10 mouse cellular contexts compared by ENCODE assay signal in genomic region chr11:62920743-62921050, GRCm38 (mm10). TPM values are rescaled to one million over a fixed set of nuclear protein-coding genes. Genes with fewer than 3 reads are reported as not detected.
DNase-seq lines count a peak whose midpoint lies in the region; ATAC-seq and TF ChIP-seq lines count a peak whose summit lies in the region.
"Had no signal": no experiment of that assay in that cellular context is flagged by ENCODE, and none has a peak within 500 bp of the region (broad histone marks: within the 10 kb centered on the region; RNA-seq: fewer than 3 reads in every experiment).

No protein-coding gene starts in this region.

- intact Hi-C loops in heart, postnatal 10 days (cut with DNase I): loop anchor here (1.0 to 2.0 kb wide), 3 partner anchors 76 to 245 kb away; no protein-coding TSS in a partner anchor

- no peak for TF ChIP-seq CTCF in cortical plate, adult 2 months (IDR thresholded peaks at IDR 0.05; ENCODE audit: extremely low read depth, insufficient read depth, low read length)
- no peak for TF ChIP-seq CTCF in forebrain, postnatal 0 days (IDR thresholded peaks at IDR 0.05; ENCODE audit: low read depth)

- peak overlapping the region in 1 of 2 experiments; percentile 61; a peak in 1 of 4 replicates for H3K27ac ChIP-seq in heart, embryonic 14.5 days (replicated peaks in 1 of 2; ENCODE audit: control insufficient read depth in 1 of 2, insufficient read depth in 1 of 2, low read depth in 2 of 2, low read length in 2 of 2)
- no peak overlapping the region for H3K27ac ChIP-seq in cortical plate, adult 2 months (ENCODE audit: insufficient read depth, low read length)
- H3K27ac ChIP-seq in forebrain, postnatal 0 days (ENCODE audit: low read depth, low read length): no peak overlapping the region
- no peak overlapping the region for H3K27ac ChIP-seq in midbrain, embryonic 11.5 days (ENCODE audit: low read depth, low read length)

- H3K27me3 ChIP-seq in heart, embryonic 14.5 days (ENCODE audit: control insufficient read depth, insufficient read depth, low read length): no peaks in the 10 kb centered on the region
- H3K27me3 ChIP-seq in forebrain, postnatal 0 days (ENCODE audit: insufficient read depth, low read length): no peaks in the 10 kb centered on the region
- no peaks in the 10 kb centered on the region for H3K27me3 ChIP-seq in midbrain, embryonic 11.5 days (ENCODE audit: control insufficient read depth, insufficient read depth, low read length)

- no peak for DNase-seq in heart, postnatal 10 days
- no peak for DNase-seq in forebrain, postnatal 0 days
- DNase-seq in midbrain, embryonic 11.5 days (ENCODE audit: low spot score, missing footprints): no peak
- DNase-seq in urinary bladder, postnatal 36 days (ENCODE audit: low spot score in 2 of 2): no peak
- no peak for DNase-seq in right cerebral cortex, postnatal 4 days
- DNase-seq in spleen, adult 12 weeks (ENCODE audit: low spot score): no peak

- H3K9me3 ChIP-seq in heart, embryonic 14.5 days (ENCODE audit: control insufficient read depth, low read length): peaks cover 4% of the 10 kb centered on the region; the same call in 1 of the 2 replicates
- H3K9me3 ChIP-seq in forebrain, postnatal 0 days (ENCODE audit: low read length): no peaks in the 10 kb centered on the region
- H3K9me3 ChIP-seq in midbrain, embryonic 11.5 days (ENCODE audit: control insufficient read depth, low read length): no peaks in the 10 kb centered on the region

- H3K9ac ChIP-seq in heart, embryonic 14.5 days (ENCODE audit: low read length): peak overlapping the region; percentile 12; the same call in 1 of the 2 replicates
- no peak overlapping the region for H3K9ac ChIP-seq in forebrain, postnatal 0 days
- no peak overlapping the region for H3K9ac ChIP-seq in midbrain, embryonic 11.5 days (ENCODE audit: low read length)

- peak overlapping the region; percentile 4 to 27; a peak in 1 of 4 replicates for H3K4me3 ChIP-seq in heart, embryonic 14.5 days (ENCODE audit: control insufficient read depth in 1 of 2, insufficient read depth in 1 of 2, low read depth in 1 of 2, low read length in 2 of 2)
- peak overlapping the region; percentile 18; the same call in 1 of the 2 replicates for H3K4me3 ChIP-seq in cortical plate, adult 2 months (ENCODE audit: insufficient read depth, low read length)
- H3K4me3 ChIP-seq in forebrain, postnatal 0 days (ENCODE audit: low read depth, low read length): peak overlapping the region; percentile 32
- no peak overlapping the region for H3K4me3 ChIP-seq in midbrain, embryonic 11.5 days (ENCODE audit: low read depth, low read length)

- no peaks in the 10 kb centered on the region for H3K36me3 ChIP-seq in heart, embryonic 14.5 days (ENCODE audit: control insufficient read depth, insufficient read depth, low read length)
- H3K36me3 ChIP-seq in forebrain, postnatal 0 days (ENCODE audit: insufficient read depth): no peaks in the 10 kb centered on the region
- no peaks in the 10 kb centered on the region for H3K36me3 ChIP-seq in midbrain, embryonic 11.5 days (ENCODE audit: control insufficient read depth, insufficient read depth, low read length)

- no peak for TF ChIP-seq POLR2A in cortical plate, adult 2 months (IDR thresholded peaks at IDR 0.05; ENCODE audit: extremely low read depth, insufficient read depth, low read length)

- peaks cover 4 to 12% of the 10 kb centered on the region in 2 experiments; a peak in 2 of 4 replicates for H3K4me1 ChIP-seq in heart, embryonic 14.5 days (ENCODE audit: control insufficient read depth in 2 of 2, insufficient read depth in 2 of 2, low read length in 2 of 2)
- H3K4me1 ChIP-seq in cortical plate, adult 2 months (ENCODE audit: control insufficient read depth, insufficient read depth, low read length): peaks cover 1% of the 10 kb centered on the region; the same call in 1 of the 2 replicates
- H3K4me1 ChIP-seq in forebrain, postnatal 0 days (ENCODE audit: insufficient read depth): no peaks in the 10 kb centered on the region
- no peaks in the 10 kb centered on the region for H3K4me1 ChIP-seq in midbrain, embryonic 11.5 days (ENCODE audit: control insufficient read depth, insufficient read depth, low read length)

- WGBS in heart, embryonic 14.5 days: 26% methylated on average over 6 of the region's 6 CpGs
- 14% methylated on average over 6 of the region's 6 CpGs for WGBS in forebrain, postnatal 0 days
- WGBS in midbrain, embryonic 11.5 days: 33% methylated on average over 6 of the region's 6 CpGs

- H3K4me2 ChIP-seq in heart, embryonic 14.5 days (ENCODE audit: low read length): peak overlapping the region; percentile 57
- H3K4me2 ChIP-seq in forebrain, postnatal 0 days (ENCODE audit: low read depth): peak overlapping the region; percentile 38
- H3K4me2 ChIP-seq in midbrain, embryonic 11.5 days: peak overlapping the region; percentile 22

- ATAC-seq in heart, embryonic 14.5 days (ENCODE audit: insufficient number of reproducible peaks, insufficient read depth, low FRiP score, low read depth): no peak
- ATAC-seq in forebrain, postnatal 0 days: peak; percentile 21
- ATAC-seq in midbrain, embryonic 11.5 days (ENCODE audit: low FRiP score): no peak

RNA-seq across cellular contexts. Expression of gene Cdrt4, which starts 30.3 kb away (rescaled TPM):
- polyA plus RNA-seq in heart, embryonic 14.5 days (2014; fragmentation: Nextera tagmentation; extraction: Ambion mirVana): not detected in 2 replicates
- total RNA-seq in heart, postnatal 10 days (2021): not detected
- polyA plus RNA-seq in cortical plate, adult 2 months (2012; rRNA removed): not detected in 2 replicates
- not detected in 2 replicates for total RNA-seq in forebrain, postnatal 0 days (2014; rRNA removed)
- 0.28 TPM in 1 of 2 replicates, not detected in the other for polyA plus RNA-seq in forebrain, postnatal 0 days (2015; fragmentation: Nextera tagmentation; extraction: Ambion mirVana)
- 0.32 TPM in 1 of 2 replicates, not detected in the other for polyA plus RNA-seq in midbrain, embryonic 11.5 days (2014; fragmentation: Nextera tagmentation; extraction: Ambion mirVana)
- total RNA-seq: gastrocnemius, postnatal 36 days; liver, adult 2 months had no signal
- polyA plus RNA-seq: liver, adult 2 months had no signal

RNA-seq across cellular contexts. Expression of gene Tvp23b, which starts 41.4 kb away (rescaled TPM):
- 46.0 and 49.3 TPM in 2 replicates for polyA plus RNA-seq in heart, embryonic 14.5 days (2014; fragmentation: Nextera tagmentation; extraction: Ambion mirVana)
- 10 to 100 TPM; 18.4 to 24.4 TPM for total RNA-seq in heart, postnatal 10 days (2021)
- polyA plus RNA-seq in cortical plate, adult 2 months (2012; rRNA removed): 30.2 and 32.8 TPM in 2 replicates
- 30.7 and 30.8 TPM in 2 replicates for total RNA-seq in forebrain, postnatal 0 days (2014; rRNA removed)
- polyA plus RNA-seq in forebrain, postnatal 0 days (2015; fragmentation: Nextera tagmentation; extraction: Ambion mirVana): 31.2 and 37.1 TPM in 2 replicates
- 44.4 and 48.7 TPM in 2 replicates for polyA plus RNA-seq in midbrain, embryonic 11.5 days (2014; fragmentation: Nextera tagmentation; extraction: Ambion mirVana)
